Mouse (Mus musculus): Measurements from ENCODE around the gene Nkain4. TPM values are rescaled to one million over a fixed set of nuclear protein-coding genes. Genes with fewer than 3 reads are reported as not detected.
A peak's percentile ranks its signal among the peaks of the same experiment; 100 is the strongest.

Gene Nkain4
- polyA plus RNA-seq, 1 experiment from 2014 or later: 19.3 TPM

DNA sequence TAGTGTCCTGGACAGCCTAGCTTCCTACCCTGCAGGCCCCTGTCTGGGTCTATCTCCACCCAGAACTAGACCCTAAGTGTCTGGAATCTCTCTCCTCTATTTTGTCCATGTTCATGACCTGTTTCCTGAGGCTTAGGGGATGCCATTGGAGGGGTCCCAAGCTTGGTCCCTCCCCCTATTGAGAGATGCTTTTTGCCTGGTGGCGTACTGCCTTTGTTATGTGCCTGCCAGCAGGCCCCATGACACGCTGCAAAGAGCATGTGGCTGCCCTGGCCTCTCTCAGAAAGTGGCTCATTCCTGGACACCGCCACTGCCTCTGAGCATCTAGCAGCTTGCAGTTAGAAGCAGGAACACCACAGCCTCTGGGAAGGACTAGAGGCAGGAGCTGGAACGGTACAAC lies 25.8 kb downstream of the Nkain4 start, which contains the start of gene Birc7:
Gene Birc7, plus strand, starts transcription at position 301 of the 400 bp plus-strand sequence.
- no peaks in the 10 kb centered on the region for H3K36me3 ChIP-seq
- no peak for DNase-seq (ENCODE audit: low spot score)
- H3K27me3 ChIP-seq (ENCODE audit: insufficient read depth, poor library complexity, severe bottlenecking): peaks cover 26% of the 10 kb centered on the region
- peaks cover 6% of the 10 kb centered on the region; the same call in 1 of the 2 replicates for H3K4me1 ChIP-seq
- H3K27ac ChIP-seq: no peak within 1 kb of the TSS
- 52% methylated on average over 4 of the region's 4 CpGs for WGBS
- H3K9me3 ChIP-seq: no peaks in the 10 kb centered on the region
- no peak within 1 kb of the TSS for H3K4me3 ChIP-seq

DNA sequence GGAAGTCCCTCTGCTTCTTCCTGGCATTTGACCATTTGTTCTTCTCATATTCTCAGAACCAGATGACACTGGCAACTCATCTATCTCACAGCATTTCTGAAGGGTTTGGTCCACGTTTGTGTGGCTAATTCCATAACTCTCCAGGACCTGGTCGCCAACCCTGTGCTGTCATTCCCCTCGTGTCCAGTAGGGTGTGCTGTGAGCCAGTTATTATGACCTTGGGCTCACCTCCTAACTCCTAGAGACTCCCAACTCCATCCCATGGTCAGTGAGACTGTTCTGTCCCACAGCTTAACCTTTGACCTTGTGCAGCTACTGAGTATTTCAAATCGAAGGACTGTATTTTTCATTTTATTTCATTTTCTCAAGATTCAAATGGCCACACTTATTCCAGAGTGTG lies 29.3 kb downstream of the Nkain4 start:
- WGBS: 9% methylated on average over 4 of the region's 4 CpGs
- peaks cover 12% of the 10 kb centered on the region for H3K27me3 ChIP-seq (ENCODE audit: insufficient read depth, poor library complexity, severe bottlenecking)

DNA sequence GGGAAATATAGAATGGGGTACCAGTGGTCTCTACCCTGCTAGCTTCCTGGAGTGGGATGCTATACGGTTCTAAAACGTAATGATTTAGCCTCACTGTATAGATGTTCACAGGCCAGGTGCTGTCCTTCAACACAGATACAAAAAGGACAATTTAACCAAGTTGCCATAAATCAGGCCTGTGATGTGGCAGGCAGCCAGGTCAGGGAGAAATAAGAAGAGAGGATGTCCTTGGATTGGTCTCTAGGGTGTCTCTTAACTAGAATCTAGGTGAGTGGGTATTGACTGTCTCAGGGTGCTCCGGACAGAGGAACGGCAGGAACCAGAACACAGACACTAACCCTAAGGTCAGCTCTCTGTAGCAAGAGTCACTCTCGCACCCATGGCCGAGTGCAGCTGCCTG lies 31.8 kb downstream of the Nkain4 start:
- Histone ChIP-seq H3K27ac (no peak overlapping the region), H3K9me3 (no peaks in the 10 kb centered on the region), H3K36me3 (peaks cover 11% of the 10 kb centered on the region), H3K4me1 (peaks cover 9% of the 10 kb centered on the region), H3K4me3 (no peak overlapping the region), H3K27me3 (ENCODE audit: insufficient read depth, poor library complexity, severe bottlenecking) (peaks cover 12% of the 10 kb centered on the region)
- 88% methylated on average over 6 of the region's 6 CpGs for WGBS
- DNase-seq (ENCODE audit: low spot score): no peak

More for the DNA sequence above, 29.3 kb downstream of the Nkain4 start:
- H3K9me3 ChIP-seq: no peaks in the 10 kb centered on the region
- peaks cover 7% of the 10 kb centered on the region; the same call in 1 of the 2 replicates for H3K4me1 ChIP-seq
- DNase-seq (ENCODE audit: low spot score): peak; percentile 84
- H3K27ac ChIP-seq: no peak overlapping the region
- no peak overlapping the region for H3K4me3 ChIP-seq
- no peaks in the 10 kb centered on the region for H3K36me3 ChIP-seq

DNA sequence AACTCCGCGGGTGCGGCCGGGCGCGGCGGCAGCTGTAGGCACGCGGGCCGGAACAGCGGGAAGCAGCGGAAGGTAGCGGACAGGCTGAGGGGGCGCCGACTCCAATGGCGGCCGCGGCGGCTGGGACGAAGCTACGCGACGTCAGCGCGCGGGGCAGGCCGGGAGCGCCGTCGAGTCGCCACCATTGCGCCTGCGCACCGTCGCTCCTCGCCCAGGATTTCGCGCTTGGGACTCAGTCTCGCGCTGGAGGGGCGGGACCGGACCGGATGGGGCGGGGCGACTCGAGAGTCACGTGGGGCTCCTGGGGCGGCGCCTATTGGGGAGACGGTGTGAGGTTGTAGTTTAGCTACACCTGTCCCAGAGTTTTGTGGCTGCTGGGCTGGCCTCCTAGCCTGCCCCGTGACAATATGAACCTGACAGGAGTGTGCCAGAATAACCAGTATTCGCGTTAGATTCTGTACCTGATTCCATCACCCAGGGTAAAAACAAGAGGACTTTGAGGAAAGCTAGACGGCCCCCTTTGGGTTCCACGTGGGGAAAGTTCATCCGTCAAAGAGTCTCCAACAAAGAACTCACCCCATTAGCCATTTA lies 33.6 kb downstream of the Nkain4 start, which contains the start of gene Ythdf1:
Gene Ythdf1, minus strand, starts transcription at position 140 of the 591 bp plus-strand sequence.
- under 1% methylated on average over 53 of the region's 56 CpGs for WGBS
- peak within 1 kb of the TSS; percentile 100 for H3K4me3 ChIP-seq
- H3K9me3 ChIP-seq: no peaks in the 10 kb centered on the region
- peak; percentile 98 for DNase-seq (ENCODE audit: low spot score)
- peaks cover 9% of the 10 kb centered on the region for H3K4me1 ChIP-seq
- H3K36me3 ChIP-seq: peaks cover 27% of the 10 kb centered on the region
- H3K27me3 ChIP-seq (ENCODE audit: insufficient read depth, poor library complexity, severe bottlenecking): peaks cover 5% of the 10 kb centered on the region
- peak within 1 kb of the TSS; percentile 99 for H3K27ac ChIP-seq

DNA sequence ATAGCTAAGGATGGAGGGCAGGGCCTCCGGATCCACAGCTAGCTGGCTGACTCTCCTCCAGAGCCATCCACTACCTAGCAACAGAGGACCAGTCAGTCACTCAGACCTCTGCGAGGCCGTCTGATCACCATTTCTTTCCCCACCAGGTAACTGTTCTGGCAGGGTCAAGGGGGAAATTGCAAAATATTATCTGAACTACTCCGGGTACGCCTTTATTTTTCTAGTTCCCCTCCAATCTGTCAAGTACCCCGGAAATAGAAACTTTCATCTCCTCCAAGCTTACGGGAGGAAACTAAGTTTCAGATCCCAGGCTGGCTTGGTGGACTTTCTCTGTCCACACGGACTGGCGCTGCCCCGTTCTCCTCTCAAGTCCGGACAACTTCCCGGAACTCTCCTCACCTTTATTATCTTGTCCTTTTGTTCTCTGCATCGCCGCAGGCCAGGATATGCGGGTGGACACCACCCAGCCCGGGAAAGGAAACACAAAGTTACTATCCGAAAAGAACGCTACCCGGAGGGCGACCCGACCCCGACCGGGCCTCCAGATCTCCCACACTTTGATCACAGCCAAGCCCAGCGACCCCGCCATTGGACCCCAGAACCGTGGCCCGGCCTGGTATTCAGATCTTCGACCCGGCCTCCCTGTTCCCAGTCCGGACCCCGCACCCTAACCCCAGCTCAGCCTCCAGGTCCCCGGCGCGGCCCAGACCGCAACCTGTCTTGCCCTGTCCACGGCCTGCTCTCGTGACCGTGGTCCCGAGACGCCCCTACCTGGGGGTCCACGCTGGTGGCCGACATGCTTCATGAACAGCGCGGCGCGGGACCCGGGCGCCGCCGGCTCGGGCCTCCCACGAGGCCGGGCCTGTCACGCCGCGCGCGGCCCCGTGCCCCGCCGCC lies 34.3 kb downstream of the Nkain4 start:
- H3K9me3 ChIP-seq: no peaks in the 10 kb centered on the region
- peaks cover 5% of the 10 kb centered on the region for H3K27me3 ChIP-seq (ENCODE audit: insufficient read depth, poor library complexity, severe bottlenecking)
- H3K4me3 ChIP-seq: peak overlapping the region; percentile 100
- WGBS: under 1% methylated on average over 59 of the region's 61 CpGs
- H3K27ac ChIP-seq: peak overlapping the region; percentile 99
- peaks cover 34% of the 10 kb centered on the region for H3K36me3 ChIP-seq
- DNase-seq (ENCODE audit: low spot score): no peak
- peaks cover 9% of the 10 kb centered on the region for H3K4me1 ChIP-seq

DNA sequence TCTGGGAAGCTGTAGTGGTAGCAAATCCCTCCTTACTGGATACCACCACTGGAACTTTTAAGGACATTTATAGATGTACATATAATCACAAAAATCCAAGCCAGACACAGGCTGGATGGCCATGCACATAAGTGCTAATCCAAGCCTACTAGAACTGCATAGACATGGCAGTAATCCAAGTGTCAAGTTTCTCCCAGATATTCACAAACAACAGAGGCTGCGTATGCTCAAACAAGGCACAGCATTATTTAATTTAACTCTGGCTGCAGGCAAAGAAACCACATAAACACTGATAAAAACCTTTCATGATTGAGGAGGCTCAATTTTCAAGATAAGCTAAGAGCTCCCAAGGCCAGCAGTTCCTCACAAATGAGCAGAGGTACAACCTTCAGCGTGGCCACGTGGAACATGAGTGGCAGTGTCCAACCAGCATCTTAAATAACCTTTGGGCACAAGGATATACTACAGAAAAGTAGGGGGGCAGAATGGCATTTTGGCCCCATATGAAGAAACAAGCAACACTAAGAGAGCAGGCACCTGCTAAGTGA lies 38.5 kb downstream of the Nkain4 start:
- Histone ChIP-seq H3K27ac (no peak overlapping the region), H3K36me3 (peaks cover 73% of the 10 kb centered on the region), H3K4me1 (peaks cover 6% of the 10 kb centered on the region), H3K27me3 (ENCODE audit: insufficient read depth, poor library complexity, severe bottlenecking) (no peaks in the 10 kb centered on the region), H3K4me3 (no peak overlapping the region), H3K9me3 (no peaks in the 10 kb centered on the region)
- no peak for DNase-seq (ENCODE audit: low spot score)
- 69% methylated on average over 3 of the region's 3 CpGs for WGBS

DNA sequence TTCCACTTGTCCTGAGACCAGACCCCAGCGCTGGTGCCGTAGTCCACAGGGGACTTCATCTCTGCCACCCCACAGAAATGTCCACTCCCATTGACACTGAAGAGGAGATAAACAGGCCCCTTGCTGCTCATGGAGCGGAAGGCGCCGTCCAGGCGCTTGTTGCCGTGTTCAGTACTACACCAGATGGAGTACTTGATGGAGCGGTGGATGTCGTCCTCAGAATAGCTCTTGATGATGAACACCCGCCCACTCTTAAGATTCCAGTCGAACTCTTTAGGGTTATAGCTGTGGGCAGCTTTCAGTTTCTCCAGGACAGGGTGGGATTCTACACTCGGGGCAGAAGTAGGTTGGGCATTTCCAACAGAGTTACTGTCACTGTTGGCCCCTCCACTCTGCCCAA lies 43.6 kb downstream of the Nkain4 start:
- Histone ChIP-seq H3K4me3 (no peak overlapping the region), H3K27me3 (ENCODE audit: insufficient read depth, poor library complexity, severe bottlenecking) (no peaks in the 10 kb centered on the region), H3K4me1 (no peaks in the 10 kb centered on the region), H3K27ac (no peak overlapping the region), H3K9me3 (no peaks in the 10 kb centered on the region), H3K36me3 (peaks cover 88% of the 10 kb centered on the region)
- 90% methylated on average over 12 of the region's 12 CpGs for WGBS
- DNase-seq (ENCODE audit: low spot score): no peak

DNA sequence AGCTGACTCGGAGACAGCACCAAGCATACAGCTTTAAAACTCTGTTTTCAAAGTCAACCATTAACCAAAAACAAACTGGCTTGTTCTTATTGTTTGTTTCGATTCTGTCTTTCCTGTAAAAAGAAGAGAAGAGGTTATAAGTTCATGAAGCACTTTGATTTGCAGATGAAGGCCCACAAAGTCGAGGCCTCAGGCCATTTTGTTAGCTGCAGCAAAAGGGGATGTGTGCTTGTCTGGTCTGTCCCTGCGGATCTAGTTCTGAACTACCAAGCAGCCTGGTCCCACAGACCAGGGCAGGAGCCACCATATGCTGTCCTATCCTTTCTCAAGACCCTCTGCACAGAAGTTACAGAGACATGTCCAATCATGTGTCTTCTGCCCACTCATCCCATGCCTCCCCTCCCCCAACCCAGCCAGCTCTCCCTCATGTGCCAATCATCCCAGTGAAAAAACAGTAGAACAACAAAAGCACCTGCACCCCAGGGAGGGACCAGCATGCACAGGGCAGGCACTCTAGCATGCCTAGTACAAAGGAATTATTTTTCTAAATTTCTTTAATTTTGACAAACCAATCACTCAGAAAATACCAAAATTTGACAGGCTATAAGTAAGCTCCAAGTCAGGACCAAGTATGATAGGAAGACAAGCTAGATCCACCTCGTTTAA lies 48.8 kb downstream of the Nkain4 start:
- peaks cover 61% of the 10 kb centered on the region for H3K36me3 ChIP-seq
- no peak for DNase-seq (ENCODE audit: low spot score)
- H3K27me3 ChIP-seq (ENCODE audit: insufficient read depth, poor library complexity, severe bottlenecking): no peaks in the 10 kb centered on the region
- no peaks in the 10 kb centered on the region for H3K9me3 ChIP-seq
- H3K4me3 ChIP-seq: no peak overlapping the region
- H3K27ac ChIP-seq: no peak overlapping the region
- WGBS: 82% methylated on average over 5 of the region's 5 CpGs
- H3K4me1 ChIP-seq: no peaks in the 10 kb centered on the region

DNA sequence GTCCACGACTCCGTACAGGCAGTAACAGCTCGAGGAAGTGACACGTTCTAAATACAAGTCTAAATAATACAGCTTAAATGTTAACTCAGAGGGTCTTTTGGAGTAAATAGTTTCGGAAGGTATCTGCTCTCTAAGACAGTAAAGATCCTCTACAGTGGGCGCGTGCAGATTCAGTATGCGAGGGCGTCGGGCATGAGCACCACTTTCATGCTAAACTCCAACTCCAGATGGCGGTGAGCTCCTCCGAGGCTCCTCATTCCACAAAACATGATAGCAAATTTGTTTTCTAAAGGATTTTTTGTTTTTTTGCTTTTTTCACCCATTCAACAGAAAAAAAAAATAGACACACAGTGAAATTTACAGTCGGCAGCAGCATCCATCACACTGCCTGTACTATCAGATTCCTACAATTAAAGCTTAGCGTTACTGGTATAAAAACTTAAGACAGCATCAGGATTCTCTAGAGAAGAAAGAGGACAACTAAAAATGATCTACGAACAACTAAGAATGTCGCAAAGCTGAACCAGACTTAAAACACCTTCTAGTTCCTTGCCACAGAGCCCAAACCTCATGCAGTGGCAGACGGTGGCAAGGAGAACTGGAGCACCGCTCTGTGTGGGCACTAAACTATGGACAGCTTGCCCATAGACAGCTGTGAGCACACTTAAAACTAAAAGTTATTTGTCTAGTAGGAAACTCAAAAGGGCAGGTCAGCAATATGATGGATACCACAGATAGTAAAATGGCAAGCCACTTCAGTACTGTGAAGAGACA lies 49.9 kb downstream of the Nkain4 start:
- no peaks in the 10 kb centered on the region for H3K9me3 ChIP-seq
- no peak for DNase-seq (ENCODE audit: low spot score)
- no peak overlapping the region for H3K27ac ChIP-seq
- H3K27me3 ChIP-seq (ENCODE audit: insufficient read depth, poor library complexity, severe bottlenecking): no peaks in the 10 kb centered on the region
- peaks cover 52% of the 10 kb centered on the region for H3K36me3 ChIP-seq
- H3K4me3 ChIP-seq: no peak overlapping the region
- no peaks in the 10 kb centered on the region for H3K4me1 ChIP-seq
- WGBS: 92% methylated on average over 18 of the region's 18 CpGs

DNA sequence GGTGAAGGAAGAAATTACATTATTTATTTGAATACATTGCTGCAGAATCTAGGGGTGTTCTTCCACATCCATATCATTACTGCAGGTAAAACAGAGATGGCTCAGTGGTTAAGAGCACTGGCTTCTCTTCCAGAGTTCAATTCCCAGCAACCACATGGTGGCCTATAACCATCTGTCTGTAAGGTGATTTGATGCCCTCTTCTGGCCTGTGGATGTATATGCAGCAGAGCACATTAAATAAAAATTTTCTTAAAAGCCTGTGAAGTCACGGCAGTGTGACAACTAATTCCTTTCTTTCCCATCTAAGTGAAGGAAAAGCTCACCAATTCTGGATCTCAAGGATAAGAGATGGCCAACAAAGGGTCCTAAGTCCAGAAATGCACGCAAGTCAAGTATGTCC lies 52.4 kb downstream of the Nkain4 start:
- DNase-seq (ENCODE audit: low spot score): no peak
- Histone ChIP-seq H3K27ac (no peak overlapping the region), H3K9me3 (no peaks in the 10 kb centered on the region), H3K36me3 (peaks cover 32% of the 10 kb centered on the region), H3K4me1 (no peaks in the 10 kb centered on the region), H3K27me3 (ENCODE audit: insufficient read depth, poor library complexity, severe bottlenecking) (peaks cover 18% of the 10 kb centered on the region), H3K4me3 (no peak overlapping the region)
- WGBS: 40% methylated on average over 2 of the region's 2 CpGs

DNA sequence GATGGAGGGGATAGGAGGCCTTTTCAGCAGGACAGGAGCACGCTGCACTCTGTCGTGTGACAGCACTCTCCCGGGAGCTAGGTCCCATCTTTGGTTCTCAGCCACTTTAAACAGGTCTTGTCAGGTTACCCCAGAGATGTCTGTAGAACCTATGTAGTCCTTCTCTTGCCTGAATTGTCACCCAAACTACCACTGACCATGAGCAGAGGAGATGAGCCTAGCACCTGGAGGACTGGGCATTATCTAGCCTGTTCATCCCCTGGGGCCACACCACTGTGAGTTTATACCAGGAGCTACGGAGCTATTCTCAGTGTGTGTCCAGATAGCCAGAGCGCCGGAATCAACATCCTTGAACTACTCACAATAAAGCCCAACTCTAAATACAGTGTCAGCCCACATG lies 56.6 kb downstream of the Nkain4 start:
- H3K27ac ChIP-seq: no peak overlapping the region
- H3K4me3 ChIP-seq: no peak overlapping the region
- 0 out of 2 replicates have a peak, but pooled peaks cover 3% of the 10 kb centered on the region for H3K36me3 ChIP-seq
- H3K9me3 ChIP-seq: no peaks in the 10 kb centered on the region
- peaks cover 20% of the 10 kb centered on the region for H3K4me1 ChIP-seq
- WGBS: 70% methylated on average over 6 of the region's 6 CpGs
- H3K27me3 ChIP-seq (ENCODE audit: insufficient read depth, poor library complexity, severe bottlenecking): peaks cover 61% of the 10 kb centered on the region
- no peak for DNase-seq (ENCODE audit: low spot score)
